Mouse (Mus musculus): ENCODE measurements around the gene Oas2. TPM values are rescaled to one million over a fixed set of nuclear protein-coding genes. Genes with fewer than 3 reads are reported as not detected.

Oas2 gene
- total and polyA plus RNA-seq, 3 experiments, result 0.11 to 3.5 (median 2.3) TPM

DNA sequence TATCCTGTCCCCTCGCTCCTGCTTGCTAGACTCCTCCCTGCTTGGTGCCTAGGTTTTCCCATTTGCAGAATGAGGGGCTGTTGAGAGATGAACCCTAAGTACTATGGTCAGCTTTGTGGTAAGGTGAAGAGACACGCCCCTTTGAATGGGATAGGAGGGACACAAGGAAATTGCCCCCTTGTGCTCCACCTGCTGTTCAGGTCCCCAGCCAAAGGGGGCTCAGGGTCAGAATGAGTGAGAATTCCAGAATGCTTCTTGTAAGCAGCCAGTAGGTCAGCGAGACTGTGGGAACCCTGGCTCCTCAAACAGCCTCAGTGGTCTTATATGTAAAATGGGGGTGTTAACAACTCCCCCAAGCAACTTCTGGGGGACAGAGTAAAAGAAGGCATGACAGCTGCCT is 51.5 kb downstream of the Oas2 start:
- peaks cover 74% of the 10 kb centered on the region for H3K27me3 ChIP-seq (ENCODE audit: insufficient read depth, low read length)
- peaks cover 6% of the 10 kb centered on the region for H3K9me3 ChIP-seq (replicated peaks)
- ATAC-seq (ENCODE audit: extremely low read depth, insufficient number of reproducible peaks, low FRiP score, poor library complexity, severe bottlenecking) (no peak), DNase-seq (ENCODE audit: low spot score) (no peak)
- TF ChIP-seq GATA1 (IDR thresholded peaks at IDR 0.05; ENCODE audit: borderline replicate concordance, low read length) (no peak), POLR2AphosphoS5 (IDR thresholded peaks at IDR 0.05; ENCODE audit: insufficient replicate concordance, low read depth, low read length) (no peak), GATA2 (IDR thresholded peaks at IDR 0.05; ENCODE audit: borderline replicate concordance, low read depth, low read length) (no peak), TAL1 (conservative IDR thresholded peaks at IDR 0.05; ENCODE audit: low read depth, low read length) (no peak)
- H3K36me3 ChIP-seq (replicated peaks), result no peaks in the 10 kb centered on the region
- peaks cover 34% of the 10 kb centered on the region for H3K4me1 ChIP-seq (ENCODE audit: insufficient read depth, low read depth, low read length)
- no peak overlapping the region for H3K4me3 ChIP-seq (ENCODE audit: low read depth, low read length)

DNA sequence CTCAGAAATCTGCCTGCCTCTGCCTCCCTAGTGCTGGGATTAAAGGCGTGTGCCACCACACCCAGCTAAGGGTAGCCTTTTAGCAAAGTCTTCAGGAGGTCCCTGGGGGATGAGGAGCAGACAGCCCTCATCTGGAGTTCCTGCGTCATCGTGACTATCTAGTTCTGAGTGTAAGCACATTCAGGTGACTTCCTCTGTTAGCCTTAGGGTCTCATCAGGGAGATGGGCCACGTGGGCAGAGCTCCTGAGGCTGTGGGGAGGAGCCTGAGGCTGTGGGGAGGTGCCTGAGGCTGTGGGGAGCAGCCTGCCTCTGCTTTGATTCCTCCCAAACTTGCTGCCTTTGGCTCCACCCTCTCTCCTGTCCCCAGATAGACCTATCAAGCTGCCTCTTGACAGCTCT is 52.8 kb downstream of the Oas2 start:
- H3K4me1 ChIP-seq (ENCODE audit: insufficient read depth, low read depth, low read length), result peaks cover 38% of the 10 kb centered on the region
- H3K27me3 ChIP-seq (ENCODE audit: insufficient read depth, low read length), result peaks cover 75% of the 10 kb centered on the region

DNA sequence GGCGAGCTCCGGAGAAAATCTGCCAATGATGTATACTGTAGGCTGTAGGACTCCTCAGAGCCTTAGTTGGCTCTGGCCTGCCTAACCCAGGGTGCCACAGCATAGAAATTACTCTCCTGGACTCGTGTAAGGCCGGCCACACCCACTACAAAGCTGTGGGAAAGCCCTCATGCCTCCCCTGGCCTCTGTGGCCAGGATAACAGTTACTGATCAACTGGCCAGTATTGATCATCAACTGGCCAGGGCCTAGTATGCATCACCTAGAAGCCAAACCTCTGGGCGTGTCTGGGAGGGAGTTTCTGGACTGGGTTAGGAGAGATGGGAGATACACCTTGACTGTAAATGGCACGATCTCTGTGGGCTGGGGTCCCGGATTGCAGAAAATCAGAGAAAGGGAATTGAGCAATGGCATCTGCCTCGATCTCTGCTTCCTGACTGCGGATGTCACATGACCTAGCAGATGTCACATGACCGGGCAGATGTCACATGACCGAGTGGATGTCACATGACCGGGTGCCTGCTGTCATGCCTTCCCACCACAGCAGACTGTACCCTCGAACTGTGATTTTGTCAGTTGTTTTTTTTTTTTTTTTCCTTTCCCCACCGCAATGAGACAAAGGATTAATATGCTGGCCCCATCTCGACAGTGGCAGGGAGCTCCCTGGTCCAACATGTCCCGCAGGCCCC is 53.5 kb downstream of the Oas2 start:
- no peak overlapping the region for H3K4me3 ChIP-seq (ENCODE audit: low read depth, low read length)
- no peaks in the 10 kb centered on the region for H3K36me3 ChIP-seq (replicated peaks)
- H3K4me1 ChIP-seq (ENCODE audit: insufficient read depth, low read depth, low read length), result peaks cover 42% of the 10 kb centered on the region
- peaks cover 6% of the 10 kb centered on the region for H3K9me3 ChIP-seq (replicated peaks)
- no peak for DNase-seq (ENCODE audit: low spot score)
- ATAC-seq (ENCODE audit: extremely low read depth, insufficient number of reproducible peaks, low FRiP score, poor library complexity, severe bottlenecking), result no peak
- H3K27me3 ChIP-seq (ENCODE audit: insufficient read depth, low read length), result peaks cover 81% of the 10 kb centered on the region
- TF ChIP-seq GATA2 (IDR thresholded peaks at IDR 0.05; ENCODE audit: borderline replicate concordance, low read depth, low read length) (no peak), TAL1 (conservative IDR thresholded peaks at IDR 0.05; ENCODE audit: low read depth, low read length) (no peak), GATA1 (IDR thresholded peaks at IDR 0.05; ENCODE audit: borderline replicate concordance, low read length) (no peak), POLR2AphosphoS5 (IDR thresholded peaks at IDR 0.05; ENCODE audit: insufficient replicate concordance, low read depth, low read length) (no peak), CTCF (IDR thresholded peaks at IDR 0.05; ENCODE audit: low read depth, low read length) (no peak)

More for the DNA sequence above, 52.8 kb downstream of the Oas2 start:
- TF ChIP-seq POLR2AphosphoS5 (IDR thresholded peaks at IDR 0.05; ENCODE audit: insufficient replicate concordance, low read depth, low read length) (no peak), GATA1 (IDR thresholded peaks at IDR 0.05; ENCODE audit: borderline replicate concordance, low read length) (no peak), CTCF (IDR thresholded peaks at IDR 0.05; ENCODE audit: low read depth, low read length) (no peak), TAL1 (conservative IDR thresholded peaks at IDR 0.05; ENCODE audit: low read depth, low read length) (no peak), GATA2 (IDR thresholded peaks at IDR 0.05; ENCODE audit: borderline replicate concordance, low read depth, low read length) (no peak)
- no peak for DNase-seq (ENCODE audit: low spot score)
- Histone ChIP-seq H3K9me3 (replicated peaks) (peaks cover 6% of the 10 kb centered on the region), H3K4me3 (ENCODE audit: low read depth, low read length) (no peak overlapping the region), H3K36me3 (replicated peaks) (no peaks in the 10 kb centered on the region)
- no peak for ATAC-seq (ENCODE audit: extremely low read depth, insufficient number of reproducible peaks, low FRiP score, poor library complexity, severe bottlenecking)

DNA sequence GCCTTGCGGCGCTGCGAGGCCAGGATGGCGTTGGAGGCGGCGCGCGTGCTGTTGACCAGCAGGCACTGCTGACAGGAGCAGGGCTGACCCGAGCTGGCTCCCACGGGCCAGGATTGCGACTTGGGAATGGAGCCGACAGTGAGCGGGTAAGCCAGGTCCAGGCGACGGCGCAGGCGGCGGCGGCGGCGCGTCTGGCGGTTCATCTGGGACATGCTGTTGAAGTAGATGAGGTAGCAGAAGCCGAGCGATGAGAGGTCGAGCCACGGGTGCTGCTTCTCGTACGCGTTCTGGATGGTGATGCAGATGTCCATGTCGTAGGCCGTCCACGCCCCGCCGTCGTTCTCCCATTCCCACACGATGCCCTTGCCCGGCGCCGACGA is 55.0 kb downstream of the Oas2 start:
- Histone ChIP-seq H3K4me1 (ENCODE audit: insufficient read depth, low read depth, low read length) (peaks cover 52% of the 10 kb centered on the region), H3K9me3 (replicated peaks) (peaks cover 6% of the 10 kb centered on the region), H3K27me3 (ENCODE audit: insufficient read depth, low read length) (peaks cover 74% of the 10 kb centered on the region), H3K4me3 (ENCODE audit: low read depth, low read length) (no peak overlapping the region), H3K36me3 (replicated peaks) (no peaks in the 10 kb centered on the region)
- DNase-seq (ENCODE audit: low spot score) (no peak), ATAC-seq (ENCODE audit: extremely low read depth, insufficient number of reproducible peaks, low FRiP score, poor library complexity, severe bottlenecking) (no peak)
- no peak for TF ChIP-seq POLR2AphosphoS5 (IDR thresholded peaks at IDR 0.05; ENCODE audit: insufficient replicate concordance, low read depth, low read length)
- TF ChIP-seq GATA1 (IDR thresholded peaks at IDR 0.05; ENCODE audit: borderline replicate concordance, low read length), result no peak
- no peak for TF ChIP-seq GATA2 (IDR thresholded peaks at IDR 0.05; ENCODE audit: borderline replicate concordance, low read depth, low read length)
- no peak for TF ChIP-seq CTCF (IDR thresholded peaks at IDR 0.05; ENCODE audit: low read depth, low read length)

DNA sequence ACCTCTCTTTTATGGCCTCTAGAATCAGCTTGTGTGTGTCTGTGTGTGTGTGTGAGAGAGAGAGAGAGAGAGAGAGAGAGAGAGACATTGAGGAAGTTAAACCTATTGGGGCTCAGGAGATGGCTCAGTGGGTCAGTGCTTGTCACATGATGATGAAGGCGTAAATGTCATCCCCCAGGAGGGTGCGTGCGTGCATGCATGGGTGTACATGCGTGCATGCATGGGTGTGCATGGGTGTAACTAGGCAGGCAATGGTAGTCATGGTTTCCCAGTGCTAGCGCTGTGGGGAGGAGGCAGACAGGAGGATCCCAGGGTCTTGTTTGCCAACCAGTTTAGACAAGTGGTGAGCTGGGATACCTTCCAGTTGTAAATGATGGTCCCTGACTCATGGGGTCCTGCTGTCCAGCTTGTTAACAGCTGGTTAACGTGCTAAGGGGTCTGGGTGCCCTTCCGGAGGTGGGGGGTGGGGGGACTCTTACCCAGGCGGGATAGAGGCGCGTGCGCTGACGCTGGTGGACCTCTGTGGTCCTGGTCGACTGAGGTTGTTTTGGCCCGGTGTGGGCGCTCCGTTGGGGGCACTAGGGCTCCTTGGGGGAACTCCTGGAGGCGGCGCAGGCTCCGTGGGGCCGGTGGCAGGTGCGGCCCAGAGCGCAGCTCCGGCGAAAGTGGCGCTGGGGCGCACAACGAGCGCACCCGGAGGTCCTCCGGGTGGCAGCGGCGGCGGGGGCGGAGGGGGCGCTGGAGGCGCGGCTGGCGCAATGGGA is 55.5 kb downstream of the Oas2 start:
- no peak for TF ChIP-seq GATA1 (IDR thresholded peaks at IDR 0.05; ENCODE audit: borderline replicate concordance, low read length)
- no peak for TF ChIP-seq TAL1 (conservative IDR thresholded peaks at IDR 0.05; ENCODE audit: low read depth, low read length)
- TF ChIP-seq POLR2AphosphoS5 (IDR thresholded peaks at IDR 0.05; ENCODE audit: insufficient replicate concordance, low read depth, low read length), result no peak
- no peak for TF ChIP-seq GATA2 (IDR thresholded peaks at IDR 0.05; ENCODE audit: borderline replicate concordance, low read depth, low read length)
- no peak for TF ChIP-seq CTCF (IDR thresholded peaks at IDR 0.05; ENCODE audit: low read depth, low read length)
- peaks cover 57% of the 10 kb centered on the region for H3K4me1 ChIP-seq (ENCODE audit: insufficient read depth, low read depth, low read length)
- no peaks in the 10 kb centered on the region for H3K36me3 ChIP-seq (replicated peaks)
- H3K9me3 ChIP-seq (replicated peaks), result peaks cover 6% of the 10 kb centered on the region
- DNase-seq (ENCODE audit: low spot score) (no peak), ATAC-seq (ENCODE audit: extremely low read depth, insufficient number of reproducible peaks, low FRiP score, poor library complexity, severe bottlenecking) (no peak)
- peaks cover 68% of the 10 kb centered on the region for H3K27me3 ChIP-seq (ENCODE audit: insufficient read depth, low read length)
- no peak overlapping the region for H3K4me3 ChIP-seq (ENCODE audit: low read depth, low read length)

DNA sequence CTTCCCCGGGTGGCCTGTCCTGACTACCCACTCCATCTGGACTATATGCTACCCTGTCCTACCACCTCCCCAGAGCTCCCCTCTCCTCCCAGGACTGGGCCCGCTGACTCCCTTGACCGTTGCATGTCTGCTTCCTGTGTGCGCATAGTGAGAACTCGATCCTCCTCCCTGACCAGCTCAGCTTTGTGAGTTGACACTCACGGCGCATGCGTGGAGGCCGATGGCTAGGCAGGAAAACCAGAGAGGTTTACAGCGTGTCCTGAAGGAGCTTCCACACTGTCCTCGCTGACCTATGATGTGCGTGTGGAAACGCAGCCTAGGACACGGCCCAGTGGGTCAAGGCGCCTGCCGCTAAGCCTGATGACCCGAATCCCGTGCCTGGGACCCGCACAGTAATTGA is 57.6 kb downstream of the Oas2 start:
- no peaks in the 10 kb centered on the region for H3K36me3 ChIP-seq (replicated peaks)
- H3K27me3 ChIP-seq (ENCODE audit: insufficient read depth, low read length), result peaks cover 48% of the 10 kb centered on the region
- ATAC-seq (ENCODE audit: extremely low read depth, insufficient number of reproducible peaks, low FRiP score, poor library complexity, severe bottlenecking), result no peak

More for the DNA sequence above, 57.6 kb downstream of the Oas2 start:
- Histone ChIP-seq H3K4me3 (ENCODE audit: low read depth, low read length) (no peak overlapping the region), H3K4me1 (ENCODE audit: insufficient read depth, low read depth, low read length) (peaks cover 67% of the 10 kb centered on the region), H3K9me3 (replicated peaks) (peaks cover 6% of the 10 kb centered on the region)
- DNase-seq (ENCODE audit: low spot score), result no peak
- TF ChIP-seq CTCF (IDR thresholded peaks at IDR 0.05; ENCODE audit: low read depth, low read length) (no peak), POLR2AphosphoS5 (IDR thresholded peaks at IDR 0.05; ENCODE audit: insufficient replicate concordance, low read depth, low read length) (no peak), GATA2 (IDR thresholded peaks at IDR 0.05; ENCODE audit: borderline replicate concordance, low read depth, low read length) (no peak), GATA1 (IDR thresholded peaks at IDR 0.05; ENCODE audit: borderline replicate concordance, low read length) (no peak), TAL1 (conservative IDR thresholded peaks at IDR 0.05; ENCODE audit: low read depth, low read length) (no peak)

Data from G1E (cell line).